Mouse (Mus musculus) liver, embryonic 18 days (tissue): ENCODE measurements around the gene Lgals3bp. TPM values are rescaled to one million over a fixed set of nuclear protein-coding genes. Genes with fewer than 3 reads are reported as not detected.

Experiments used
- polyA plus RNA-seq: library from polyadenylated mRNA; depleted of rRNA; stranded (reverse); fragments of >200 nt; gene quantifications from 2 replicates; pipeline ENCODE4 v1.2.3, GENCODE M21; 2012; rRNA removed

Lgals3bp gene
- polyA plus RNA-seq, result 112 and 135 TPM in 2 replicates

DNA sequence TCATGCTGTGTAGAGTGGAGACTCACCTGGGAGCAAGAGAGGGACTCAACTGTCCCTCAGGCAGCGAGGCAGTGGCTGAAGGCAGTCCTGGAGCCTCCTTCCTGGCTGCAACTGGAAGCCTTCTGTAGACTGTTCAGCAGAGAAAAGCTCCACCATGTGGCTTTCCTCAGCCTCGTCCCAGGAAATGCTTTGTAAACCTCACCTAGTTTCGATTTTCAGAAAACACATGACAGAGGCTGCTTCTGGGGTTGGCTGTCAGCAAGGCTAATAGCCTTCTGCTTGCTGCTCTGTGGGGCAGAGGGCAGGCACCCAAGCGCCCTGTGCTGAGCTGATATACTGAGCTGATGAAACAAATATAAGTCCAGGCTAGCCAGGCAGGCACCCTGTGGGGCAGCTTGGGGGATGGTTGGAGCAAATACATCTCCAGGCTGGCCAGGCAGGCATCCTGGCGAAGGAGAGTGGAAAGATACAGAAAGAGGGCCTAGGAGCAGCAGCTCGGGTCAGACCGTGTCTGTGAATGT, at the start of gene Lgals3bp:
Gene Lgals3bp (minus strand): TSS at position 333 of the 521 bp plus-strand sequence.

DNA sequence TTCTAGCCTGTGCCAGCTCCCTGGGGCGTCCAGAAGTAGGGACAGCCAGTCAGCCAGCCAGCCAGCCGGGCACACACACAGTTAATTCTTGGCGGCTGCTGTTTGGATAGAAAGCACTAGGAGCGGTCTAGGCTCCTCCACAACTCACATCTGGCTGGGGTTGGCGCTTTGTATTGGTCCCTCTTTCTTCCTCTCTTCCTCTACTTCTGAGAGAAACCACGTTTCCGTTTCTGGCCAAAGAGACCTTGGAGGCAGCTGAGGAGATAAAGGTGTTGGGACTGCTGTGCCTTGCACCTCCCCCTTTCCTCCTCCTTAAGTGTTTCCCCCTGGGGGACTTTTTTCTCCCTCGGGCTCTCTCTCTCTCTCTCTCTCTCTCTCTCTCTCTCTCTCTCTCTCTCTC, 26.1 kb upstream of the Lgals3bp start, which contains the start of gene C1qtnf1:
Gene C1qtnf1 (plus strand): TSS at position 218 of the 400 bp plus-strand sequence.

GRCm38 (mm10) chr11:118418834-118419504, 17.1 kb upstream of the Lgals3bp start, which contains the start of gene Cant1:
Cant1 (minus strand) TSS chr11:118419086.

GRCm38 (mm10) chr11:118355640-118356039, 46.3 kb downstream of the Lgals3bp start, which contains the start of gene Timp2:
Timp2 (minus strand) TSS chr11:118355740.

Other genes starting within 250 kb of the Lgals3bp start
- gene Cyth1, start 153.5 kb downstream of the Lgals3bp start, polyA plus RNA-seq, result 7.2 TPM in 2 replicates
- 3.8 and 5.6 TPM in 2 replicates for gene Usp36, start 111.8 kb downstream of the Lgals3bp start, polyA plus RNA-seq
- 0.02 TPM in 2 replicates for gene Cep295nl, start 59.6 kb downstream of the Lgals3bp start, polyA plus RNA-seq
- 7.5 and 8.4 TPM in 2 replicates for gene Timp2, start 46.4 kb downstream of the Lgals3bp start, polyA plus RNA-seq
- 9.1 and 9.7 TPM in 2 replicates for gene Cant1, start 17.0 kb upstream of the Lgals3bp start, polyA plus RNA-seq
- 2.6 and 2.9 TPM in 2 replicates for gene C1qtnf1, start 26.1 kb upstream of the Lgals3bp start, polyA plus RNA-seq
- gene Engase, start 74.7 kb upstream of the Lgals3bp start, polyA plus RNA-seq, result 3.7 and 4.1 TPM in 2 replicates